Comparison of ENCODE assay signal across 10 mouse cellular contexts in the genomic region with DNA sequence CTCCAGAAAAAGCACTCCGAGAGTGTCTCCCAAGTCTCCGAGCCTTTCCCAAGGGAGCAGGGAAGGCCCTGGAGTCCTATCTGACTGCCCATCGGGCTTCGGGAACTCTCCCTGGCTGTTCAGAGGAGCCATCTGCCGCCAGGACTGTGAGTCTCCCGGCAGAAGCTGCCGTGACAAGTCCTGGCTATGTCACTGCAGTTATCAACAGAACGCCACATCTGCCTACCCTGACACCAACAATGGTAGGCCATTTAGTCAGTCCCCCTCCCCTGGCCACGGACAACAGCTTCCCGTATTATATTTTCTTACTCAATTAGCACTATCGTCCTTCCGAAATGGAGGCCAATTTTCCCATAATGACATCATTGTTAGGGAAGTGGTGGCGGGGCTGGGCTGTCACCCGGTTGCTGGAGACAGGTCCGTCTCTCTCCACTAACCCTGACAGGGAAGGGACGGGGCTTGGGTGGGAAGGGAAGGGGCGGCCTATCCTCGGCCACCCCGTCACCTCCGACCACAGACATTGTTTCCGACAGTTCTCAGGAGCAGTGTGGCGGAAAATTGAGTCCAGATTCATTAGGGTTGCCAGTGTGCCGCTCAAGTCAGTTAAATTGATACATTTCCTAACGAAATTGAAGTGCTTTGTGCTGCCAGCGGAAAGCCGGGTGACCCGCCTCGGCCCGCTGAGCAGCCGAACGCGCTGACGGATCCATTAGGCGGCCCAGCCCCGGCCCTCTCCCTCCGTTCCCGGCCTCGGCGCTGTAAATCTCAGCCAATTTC. TPM values are rescaled to one million over a fixed set of nuclear protein-coding genes. Genes with fewer than 3 reads are reported as not detected.
A peak's percentile ranks its signal among the peaks of the same experiment; 100 is the strongest.
DNase-seq lines count a peak whose midpoint lies in the region; ATAC-seq and TF ChIP-seq lines count a peak whose summit lies in the region.
"Had no signal": no experiment of that assay in that cellular context is flagged by ENCODE, and none has a peak within 500 bp of the region (broad histone marks: within the 10 kb centered on the region; RNA-seq: fewer than 3 reads in every experiment).

No protein-coding gene starts in this region.

- H3K9me3 ChIP-seq in forebrain, postnatal 0 days (ENCODE audit: low read length), result no peaks in the 10 kb centered on the region
- H3K9me3 ChIP-seq in limb, embryonic 11.5 days (ENCODE audit: control insufficient read depth, low read length), result 0 out of 2 replicates have a peak, but pooled peaks cover 4% of the 10 kb centered on the region

- WGBS in forebrain, postnatal 0 days, result 3% methylated on average over 39 of the region's 39 CpGs
- 3% methylated on average over 39 of the region's 39 CpGs for WGBS in limb, embryonic 11.5 days

- H3K27me3 ChIP-seq in forebrain, postnatal 0 days (ENCODE audit: insufficient read depth, low read length), result peaks cover 47% of the 10 kb centered on the region
- H3K27me3 ChIP-seq in limb, embryonic 11.5 days (ENCODE audit: control insufficient read depth, insufficient read depth, low read length), result peaks cover 74% of the 10 kb centered on the region

- peak overlapping the region; percentile 23 for H3K4me2 ChIP-seq in forebrain, postnatal 0 days (ENCODE audit: low read depth)
- no peak overlapping the region for H3K4me2 ChIP-seq in limb, embryonic 11.5 days (ENCODE audit: low read depth, severe bottlenecking)

- TF ChIP-seq CTCF in brain, embryonic 14.5 days (IDR thresholded peaks at IDR 0.05; ENCODE audit: borderline replicate concordance, extremely low read depth, insufficient read depth, insufficient read length), result no peak
- no peak for TF ChIP-seq CTCF in forebrain, postnatal 0 days (IDR thresholded peaks at IDR 0.05; ENCODE audit: low read depth)

- H3K4me1 ChIP-seq in forebrain, postnatal 0 days (ENCODE audit: insufficient read depth), result no peaks in the 10 kb centered on the region
- 0 out of 2 replicates have a peak, but pooled peaks cover 6% of the 10 kb centered on the region for H3K4me1 ChIP-seq in limb, embryonic 11.5 days (ENCODE audit: control insufficient read depth, insufficient read depth, low read length)

- no peaks in the 10 kb centered on the region for H3K36me3 ChIP-seq in forebrain, postnatal 0 days (ENCODE audit: insufficient read depth)
- H3K36me3 ChIP-seq in limb, embryonic 11.5 days (ENCODE audit: control insufficient read depth, insufficient read depth, low read length), result no peaks in the 10 kb centered on the region

- peak; percentile 7 for DNase-seq in CD4-positive helper T cell, adult 2 months (ENCODE audit: low read depth, low spot score)
- peak; percentile 80 for DNase-seq in brain, embryonic 14.5 days (ENCODE audit: low read depth)
- peak; percentile 40 for DNase-seq in forebrain, postnatal 0 days
- DNase-seq in limb, embryonic 11.5 days (ENCODE audit: low spot score), result peak; percentile 38
- no peak for DNase-seq in adrenal gland, adult 2 months
- no peak for DNase-seq in thymus, postnatal 36 days
- no peak for DNase-seq in adrenal gland, adult 18-20 months (ENCODE audit: low spot score in 2 of 2)
- DNase-seq in spleen, adult 12 weeks (ENCODE audit: low spot score), result no peak

- no peak overlapping the region for H3K4me3 ChIP-seq in forebrain, postnatal 0 days (ENCODE audit: low read depth, low read length)
- no peak overlapping the region for H3K4me3 ChIP-seq in limb, embryonic 11.5 days (ENCODE audit: low read depth, low read length)

- H3K9ac ChIP-seq in forebrain, postnatal 0 days, result no peak overlapping the region
- no peak overlapping the region for H3K9ac ChIP-seq in limb, embryonic 11.5 days (ENCODE audit: low read length)

- no peak overlapping the region for H3K27ac ChIP-seq in forebrain, postnatal 0 days (ENCODE audit: low read depth, low read length)
- H3K27ac ChIP-seq in limb, embryonic 11.5 days (replicated peaks; ENCODE audit: low read depth, low read length), result no peak overlapping the region

- peak; percentile 43 for ATAC-seq in forebrain, postnatal 0 days
- no peak for ATAC-seq in limb, embryonic 11.5 days (ENCODE audit: insufficient number of reproducible peaks, low FRiP score, low TSS enrichment, low read depth)

- TF ChIP-seq POLR2A in brain, embryonic 14.5 days (IDR thresholded peaks at IDR 0.05; ENCODE audit: borderline replicate concordance, extremely low read depth, insufficient read depth, insufficient read length, poor library complexity, severe bottlenecking), result no peak

RNA-seq across cellular contexts. Expression of gene Uncx, which starts 41.9 kb away (rescaled TPM):
- polyA plus RNA-seq in brain, embryonic 14.5 days (2012; rRNA removed), result 26.5 and 42.0 TPM in 2 replicates
- total RNA-seq in forebrain, postnatal 0 days (2014; rRNA removed), result 3.4 and 5.8 TPM in 2 replicates
- polyA plus RNA-seq in forebrain, postnatal 0 days (2015; fragmentation: Nextera tagmentation; extraction: Ambion mirVana), result 0.93 and 2.8 TPM in 2 replicates
- 0.08 and 0.21 TPM in 2 replicates for polyA plus RNA-seq in limb, embryonic 11.5 days (2014; fragmentation: Nextera tagmentation; extraction: Ambion mirVana)
- not detected for total RNA-seq in adrenal gland, adult 2 months (2021)
- polyA plus RNA-seq in adrenal gland, adult 2 months (2012; rRNA removed), result 0.04 TPM in 1 of 2 replicates, not detected in the other
- not detected for total RNA-seq in adrenal gland, adult 18-20 months (2021)
- total RNA-seq: hematopoietic stem cell, adult 5-6 weeks had no signal
- polyA plus RNA-seq: spleen, adult 2 months had no signal

Comparison
In these comparisons a context has a peak if more than half of its experiments do, and no peak if none do; other contexts are left out.
1. DNase-seq: peak in CD4-positive helper T cell, adult 2 months (single experiment), brain, embryonic 14.5 days (single experiment), forebrain, postnatal 0 days (single experiment) and limb, embryonic 11.5 days (single experiment); none in adrenal gland, adult 2 months (single experiment), thymus, postnatal 36 days (0 of 2), adrenal gland, adult 18-20 months (0 of 2) and spleen, adult 12 weeks (single experiment).